Mouse (Mus musculus) thymus, postnatal 4 days (tissue): ENCODE measurements around the gene Gm7030.
"Not testable (repeated sequence)": the region's sequence is repeated elsewhere in the genome, so short reads cannot be mapped to it uniquely, and the experiment has no call there.

ENCODE experiments used
- DNase-seq: peaks from one replicate; pipeline ENCODE4 v3.0.0; 2021

Gene Gm7030

GRCm38 (mm10) chr17:36081901-36082300 lies 47.3 kb downstream of the Gm7030 start:
- not testable (repeated sequence) for DNase-seq

- DNase-seq = peak; percentile 99
These were observed 68.4 kb downstream of the Gm7030 start for GRCm38 (mm10) chr17:36060829-36061228.
